Mouse (Mus musculus) liver, embryonic 16.5 days (tissue): ENCODE results near the gene Git2. TPM values are rescaled to one million over a fixed set of nuclear protein-coding genes. Genes with fewer than 3 reads are reported as not detected.

Experiments
- ATAC-seq: fragments of 200-750 bp; cut with Nextera tagmentation; 2 replicates; pipeline ENCODE4 v1.8.0; 2017; ENCODE audit warnings: low read depth, mild to moderate bottlenecking, moderate number of reproducible peaks, moderate library complexity
- H3K27ac ChIP-seq: fragments of 300-500 bp; sonication (generic); 2 replicates; pipeline ENCODE4 v1.5.1; 2014; ENCODE audit warnings: mild to moderate bottlenecking, low read length
- H3K27me3 ChIP-seq: fragments of 300-500 bp; sonication (generic); 2 replicates; pipeline ENCODE4 v1.6.1; 2014; ENCODE audit warnings: low read depth, low read length, mixed read lengths; ENCODE audit not compliant: control insufficient read depth, insufficient read depth
- H3K36me3 ChIP-seq: fragments of 300-500 bp; sonication (generic); 2 replicates; pipeline ENCODE4 v1.6.1; 2014; ENCODE audit warnings: mild to moderate bottlenecking; ENCODE audit not compliant: control insufficient read depth, insufficient read depth
- H3K4me1 ChIP-seq: fragments of 300-500 bp; sonication (generic); 2 replicates; pipeline ENCODE4 v1.6.1; 2014; ENCODE audit warnings: low read depth, low read length, mixed read lengths; ENCODE audit not compliant: control insufficient read depth
- H3K4me2 ChIP-seq: fragments of 300-500 bp; sonication (generic); 2 replicates; pipeline ENCODE4 v1.6.1; 2014; ENCODE audit warnings: low read depth, low read length, mixed read lengths
- H3K4me3 ChIP-seq: fragments of 300-500 bp; sonication (generic); 2 replicates; pipeline ENCODE4 v1.5.1; 2014; ENCODE audit warnings: low read depth, mild to moderate bottlenecking, low read length
- H3K9ac ChIP-seq: fragments of 300-500 bp; sonication (generic); 2 replicates; pipeline ENCODE4 v1.6.1; 2014; ENCODE audit warnings: low read depth, low read length
- H3K9me3 ChIP-seq: fragments of 300-500 bp; sonication (generic); replicated peaks from 2 replicates; pipeline ENCODE4 v1.6.1; 2016; ENCODE audit warnings: low read length; ENCODE audit not compliant: control insufficient read depth
- WGBS: fragments of 180-500 bp; shearing (Covaris S2); extraction: QIAGEN DNeasy Blood & Tissue Kit; methylation state at CpG from one replicate; pipeline ENCODE4 v1.1.7; 2014; ENCODE audit not compliant: insufficient replicate concordance; 5-methylcytosine and 5-hydroxymethylcytosine counted together
- polyA plus RNA-seq: library from polyadenylated mRNA; unstranded; fragments of >200 nt; fragmentation: Nextera tagmentation; extraction: Ambion mirVana; gene quantifications from 2 replicates; pipeline ENCODE4 v1.2.1, GENCODE M21; 2015

Gene Git2
- polyA plus RNA-seq = 15.4 and 16.1 TPM in 2 replicates

- no peaks in the 10 kb centered on the region for H3K36me3 ChIP-seq
- H3K9ac ChIP-seq = peak within 1 kb of the TSS; percentile 97
- peak within 1 kb of the TSS; percentile 89 for H3K27ac ChIP-seq
- H3K4me3 ChIP-seq = peak within 1 kb of the TSS; percentile 97
- WGBS = under 1% methylated on average over 61 of the region's 63 CpGs
- H3K27me3 ChIP-seq = no peaks in the 10 kb centered on the region
- H3K4me2 ChIP-seq = peak within 1 kb of the TSS; percentile 78
- H3K4me1 ChIP-seq = peaks cover 54% of the 10 kb centered on the region
- H3K9me3 ChIP-seq = no peaks in the 10 kb centered on the region
- ATAC-seq = no peak
These were observed at the start of gene Git2 for GRCm38 (mm10) chr5:114775056-114775979. TSS of gene Git2 (minus strand) at chr5:114775517.

- H3K4me2 ChIP-seq = peak overlapping the region; percentile 62
- H3K9me3 ChIP-seq = no peaks in the 10 kb centered on the region
- WGBS = 6% methylated on average over 9 of the region's 9 CpGs
- no peak overlapping the region for H3K27ac ChIP-seq
- H3K4me1 ChIP-seq = peaks cover 8% of the 10 kb centered on the region
- H3K36me3 ChIP-seq = no peaks in the 10 kb centered on the region
- H3K9ac ChIP-seq = no peak overlapping the region
- peak overlapping the region; percentile 42 for H3K4me3 ChIP-seq
- ATAC-seq = no peak
- no peaks in the 10 kb centered on the region for H3K27me3 ChIP-seq
These were observed 48.9 kb upstream of the Git2 start for GRCm38 (mm10) chr5:114824197-114824596.

- 9% methylated on average over 53 of the region's 53 CpGs for WGBS
- no peaks in the 10 kb centered on the region for H3K9me3 ChIP-seq
- ATAC-seq = peak; percentile 52
- H3K27me3 ChIP-seq = no peaks in the 10 kb centered on the region
- no peaks in the 10 kb centered on the region for H3K36me3 ChIP-seq
- peaks cover 8% of the 10 kb centered on the region for H3K4me1 ChIP-seq
- H3K27ac ChIP-seq = peak within 1 kb of the TSS; percentile 57; the same call in 1 of the 2 replicates
- peak within 1 kb of the TSS; percentile 68 for H3K9ac ChIP-seq
- H3K4me2 ChIP-seq = peak within 1 kb of the TSS; percentile 96
- H3K4me3 ChIP-seq = peak within 1 kb of the TSS; percentile 80
These were observed 47.7 kb upstream of the Git2 start, which contains the start of gene 1500011B03Rik for GRCm38 (mm10) chr5:114822796-114823688. TSS of gene 1500011B03Rik (minus strand) at chr5:114823468.

- Histone ChIP-seq H3K27ac (no peak overlapping the region), H3K9ac (no peak overlapping the region), H3K27me3 (no peaks in the 10 kb centered on the region), H3K36me3 (no peaks in the 10 kb centered on the region), H3K4me1 (no peaks in the 10 kb centered on the region; the same call in none of the 2 replicates), H3K9me3 (no peaks in the 10 kb centered on the region), H3K4me3 (no peak overlapping the region), H3K4me2 (no peak overlapping the region)
- ATAC-seq = peak; percentile 53
- WGBS = 55% methylated on average over 10 of the region's 11 CpGs
These were observed 42.8 kb upstream of the Git2 start for GRCm38 (mm10) chr5:114818124-114818523.

- H3K4me2 ChIP-seq = no peak overlapping the region
These were observed 41.3 kb upstream of the Git2 start for GRCm38 (mm10) chr5:114816599-114816998.

GRCm38 (mm10) chr5:114813525-114814181, 38.3 kb upstream of the Git2 start:
- peak; percentile 86 for ATAC-seq
- peak overlapping the region; percentile 88 for H3K4me3 ChIP-seq
- H3K4me1 ChIP-seq = peaks cover 13% of the 10 kb centered on the region
- no peaks in the 10 kb centered on the region for H3K9me3 ChIP-seq
- WGBS = under 1% methylated on average over 50 of the region's 50 CpGs
- peak overlapping the region; percentile 54; the same call in 1 of the 2 replicates for H3K27ac ChIP-seq
- peak overlapping the region; percentile 82 for H3K4me2 ChIP-seq
- no peaks in the 10 kb centered on the region for H3K27me3 ChIP-seq
- H3K9ac ChIP-seq = peak overlapping the region; percentile 75
- H3K36me3 ChIP-seq = no peaks in the 10 kb centered on the region

More at GRCm38 (mm10) chr5:114816599-114816998, 41.3 kb upstream of the Git2 start:
- Histone ChIP-seq H3K4me3 (no peak overlapping the region), H3K9ac (no peak overlapping the region), H3K9me3 (no peaks in the 10 kb centered on the region), H3K36me3 (no peaks in the 10 kb centered on the region), H3K27me3 (no peaks in the 10 kb centered on the region), H3K27ac (no peak overlapping the region), H3K4me1 (peaks cover 5% of the 10 kb centered on the region)
- 65% methylated on average over 6 of the region's 6 CpGs for WGBS
- no peak for ATAC-seq

GRCm38 (mm10) chr5:114809826-114810225, 34.5 kb upstream of the Git2 start:
- no peak overlapping the region for H3K4me2 ChIP-seq
- H3K4me1 ChIP-seq = peaks cover 46% of the 10 kb centered on the region
- 59% methylated on average over 5 of the region's 5 CpGs for WGBS
- H3K4me3 ChIP-seq = no peak overlapping the region
- no peak overlapping the region for H3K27ac ChIP-seq
- no peak overlapping the region for H3K9ac ChIP-seq
- H3K9me3 ChIP-seq = no peaks in the 10 kb centered on the region
- ATAC-seq = no peak
- no peaks in the 10 kb centered on the region for H3K27me3 ChIP-seq
- H3K36me3 ChIP-seq = peaks cover 2% of the 10 kb centered on the region

GRCm38 (mm10) chr5:114809181-114809756, 34.0 kb upstream of the Git2 start:
- Histone ChIP-seq H3K4me1 (peaks cover 46% of the 10 kb centered on the region), H3K27ac (no peak overlapping the region)
- 74% methylated on average over 10 of the region's 10 CpGs for WGBS

More at GRCm38 (mm10) chr5:114809181-114809756, 34.0 kb upstream of the Git2 start:
- Histone ChIP-seq H3K4me2 (no peak overlapping the region), H3K36me3 (peaks cover 7% of the 10 kb centered on the region), H3K9ac (no peak overlapping the region), H3K9me3 (no peaks in the 10 kb centered on the region), H3K4me3 (no peak overlapping the region), H3K27me3 (no peaks in the 10 kb centered on the region)
- ATAC-seq = no peak
